Mouse (Mus musculus) CH12.LX (cell line): ENCODE data around the gene D630003M21Rik. TPM values are rescaled to one million over a fixed set of nuclear protein-coding genes. Genes with fewer than 3 reads are reported as not detected.

Experiments
- DNase-seq: peaks from one replicate; pipeline ENCODE4 v3.0.0-alpha.2; 2013; ENCODE audit errors: extremely low read depth
- H3K27ac ChIP-seq: 2 replicates; pipeline ENCODE4 v1.5.1; 2012; ENCODE audit warnings: low read depth, mild to moderate bottlenecking, control low read depth, moderate library complexity; ENCODE audit not compliant: insufficient read depth
- H3K27me3 ChIP-seq: replicated peaks from 2 replicates; pipeline ENCODE3; 2012; ENCODE audit warnings: inconsistent platforms
- H3K36me3 ChIP-seq, 2 experiments: replicated peaks in 1 of 2; 2 replicates each; pipeline versions ENCODE3 to v1.6.1; 2012; ENCODE audit warnings: inconsistent platforms in 1 of 2, low read length in 1 of 2, mild to moderate bottlenecking in 1 of 2, mixed read lengths in 1 of 2, moderate library complexity in 1 of 2; ENCODE audit not compliant: control insufficient read depth in 1 of 2, insufficient read depth in 1 of 2
- H3K4me1 ChIP-seq, 2 experiments: 2 replicates each; pipeline ENCODE4 v1.6.1; 2012; ENCODE audit warnings: inconsistent platforms in 1 of 2, moderate library complexity in 1 of 2; ENCODE audit not compliant: insufficient read depth in 2 of 2, control insufficient read depth in 1 of 2
- H3K4me2 ChIP-seq: 2 replicates; pipeline ENCODE4 v1.6.1; 2012; ENCODE audit warnings: low read depth, mild to moderate bottlenecking, control low read depth; ENCODE audit not compliant: poor library complexity, insufficient read depth, severe bottlenecking
- H3K4me3 ChIP-seq, 3 experiments: fragments of 150-350 bp in 1 of 3; sonication (generic) in 1 of 3; replicated peaks in 1 of 3; 2 replicates each; pipeline versions ENCODE3 to v1.5.1; 2011 to 2012; ENCODE audit warnings: low read depth in 2 of 3, low read length in 2 of 3, mild to moderate bottlenecking in 2 of 3, moderate library complexity in 2 of 3, control low read depth in 1 of 3, improper control_type of control experiment in 1 of 3, inconsistent platforms in 1 of 3, mixed read lengths in 1 of 3; ENCODE audit not compliant: poor library complexity in 1 of 3
- H3K79me2 ChIP-seq: replicated peaks from 2 replicates; pipeline ENCODE4 v1.6.1; 2012; ENCODE audit warnings: mild to moderate bottlenecking, moderate library complexity; ENCODE audit not compliant: control insufficient read depth, poor library complexity, insufficient read depth, severe bottlenecking; ENCODE audit errors: extremely low read depth
- H3K9ac ChIP-seq: 2 replicates; pipeline ENCODE4 v1.6.1; 2012; ENCODE audit warnings: low read depth, mild to moderate bottlenecking, control low read depth, moderate library complexity; ENCODE audit not compliant: insufficient read depth
- H3K9me3 ChIP-seq: replicated peaks from 2 replicates; pipeline ENCODE3; 2012; ENCODE audit warnings: low read length, inconsistent platforms, mixed read lengths
- BHLHE40 ChIP-seq: IDR thresholded peaks from 2 replicates; pipeline ENCODE4 v1.6.1; 2011; ENCODE audit warnings: mild to moderate bottlenecking, low read depth, low read length, improper control_type of control experiment
- CTCF ChIP-seq, 2 experiments: IDR thresholded peaks in 1 of 2; conservative IDR thresholded peaks in 1 of 2; 2 replicates each; pipeline ENCODE4 v1.5.1; 2011 to 2012; ENCODE audit warnings: low read depth in 2 of 2, low read length in 2 of 2, improper control_type of control experiment in 1 of 2, inconsistent platforms in 1 of 2, mild to moderate bottlenecking in 1 of 2, moderate library complexity in 1 of 2
- E2F4 ChIP-seq: IDR thresholded peaks from 2 replicates; pipeline ENCODE4 v1.6.1; 2011; ENCODE audit warnings: low read depth, low read length, improper control_type of control experiment; ENCODE audit not compliant: insufficient replicate concordance
- ETS1 ChIP-seq: conservative IDR thresholded peaks from 2 replicates; pipeline ENCODE4 v1.6.1; 2012; ENCODE audit warnings: low read depth, mild to moderate bottlenecking, inconsistent platforms, low read length, improper control_type of control experiment, moderate library complexity
- GABPA ChIP-seq: IDR thresholded peaks from 2 replicates; pipeline ENCODE4 v1.6.1; 2012; ENCODE audit warnings: low read depth, low read length, improper control_type of control experiment, inconsistent platforms; ENCODE audit not compliant: insufficient replicate concordance
- HCFC1 ChIP-seq: IDR thresholded peaks from 2 replicates; pipeline ENCODE4 v1.6.1; 2012; ENCODE audit warnings: low read depth, mild to moderate bottlenecking, inconsistent platforms, low read length, improper control_type of control experiment
- IRF4 ChIP-seq: IDR thresholded peaks from 2 replicates; pipeline ENCODE4 v1.6.1; 2014; ENCODE audit warnings: low read depth, mild to moderate bottlenecking, inconsistent platforms, low read length, improper control_type of control experiment
- JUND ChIP-seq: conservative IDR thresholded peaks from 2 replicates; pipeline ENCODE4 v1.6.1; 2011; ENCODE audit warnings: low read depth, low read length, improper control_type of control experiment
- MAFK ChIP-seq: IDR thresholded peaks from 2 replicates; pipeline ENCODE4 v1.6.1; 2011; ENCODE audit warnings: low read length, improper control_type of control experiment; ENCODE audit not compliant: insufficient replicate concordance
- MAZ ChIP-seq: IDR thresholded peaks from 2 replicates; pipeline ENCODE4 v1.6.1; 2012; ENCODE audit warnings: low read depth, mild to moderate bottlenecking, inconsistent platforms, low read length, improper control_type of control experiment, moderate library complexity
- MEF2A ChIP-seq: IDR thresholded peaks from 2 replicates; pipeline ENCODE4 v1.6.1; 2014; ENCODE audit warnings: low read depth, mild to moderate bottlenecking, inconsistent platforms, low read length, improper control_type of control experiment, borderline replicate concordance
- MXI1 ChIP-seq: IDR thresholded peaks from 2 replicates; pipeline ENCODE4 v1.6.1; 2011; ENCODE audit warnings: mild to moderate bottlenecking, low read depth, low read length, improper control_type of control experiment
- MYC ChIP-seq: IDR thresholded peaks from 2 replicates; pipeline ENCODE4 v1.6.1; 2011; ENCODE audit warnings: low read depth, mild to moderate bottlenecking, improper control_type of control experiment, low read length
- PAX5 ChIP-seq: IDR thresholded peaks from 2 replicates; pipeline ENCODE4 v1.6.1; 2012; ENCODE audit warnings: low read length, inconsistent platforms, mixed read lengths
- TBP ChIP-seq: conservative IDR thresholded peaks from 2 replicates; pipeline ENCODE4 v1.6.1; 2011; ENCODE audit warnings: low read depth, low read length, improper control_type of control experiment
- TCF12 ChIP-seq: IDR thresholded peaks from 2 replicates; pipeline ENCODE4 v1.6.1; 2014; ENCODE audit warnings: low read depth, mild to moderate bottlenecking, inconsistent platforms, low read length, improper control_type of control experiment
- UBTF ChIP-seq: IDR thresholded peaks from 2 replicates; pipeline ENCODE4 v1.6.1; 2012; ENCODE audit warnings: low read depth, mild to moderate bottlenecking, inconsistent platforms, low read length, improper control_type of control experiment, moderate library complexity
- USF1 ChIP-seq: IDR thresholded peaks from 2 replicates; pipeline ENCODE4 v1.6.1; 2014; ENCODE audit warnings: low read depth, mild to moderate bottlenecking, inconsistent platforms, low read length, improper control_type of control experiment
- ZC3H11A ChIP-seq: IDR thresholded peaks from 2 replicates; pipeline ENCODE4 v1.6.1; 2012; ENCODE audit warnings: low read depth, mild to moderate bottlenecking, inconsistent platforms, low read length, improper control_type of control experiment
- ZKSCAN1 ChIP-seq: IDR thresholded peaks from 2 replicates; pipeline ENCODE4 v1.6.1; 2012; ENCODE audit warnings: low read depth, inconsistent platforms, low read length, improper control_type of control experiment, borderline replicate concordance
- ZNF384 ChIP-seq: IDR thresholded peaks from 2 replicates; pipeline ENCODE4 v1.6.1; 2012; ENCODE audit warnings: low read depth, low read length, improper control_type of control experiment, inconsistent platforms
- dilution Hi-C: fragments of 300-500 bp; cut with MboI; formaldehyde crosslinking; loops from 2 replicates; pipeline ENCODE4 v1.14.3; 2020; ENCODE audit warnings: low sequenced_read_pairs; ENCODE audit not compliant: extremely low pct_unique_long_range_greater_than_20kb, extremely low pct_ligation_motif_present
- in situ Hi-C: fragments of 300-500 bp; cut with MboI; formaldehyde crosslinking; loops from 3 replicates; pipeline ENCODE4 v1.14.3; 2019; ENCODE audit warnings: low sequenced_read_pairs, low pct_ligation_motif_present, low pct_unique_long_range_greater_than_20kb, mixed read lengths
- polyA plus RNA-seq: library from polyadenylated mRNA; unstranded; fragments of >175 nt; gene quantifications from 2 replicates; pipeline ENCODE4 v1.2.1, GENCODE M21; 2012; ENCODE audit warnings: low read depth; ENCODE audit not compliant: insufficient read length
- total RNA-seq, 2 experiments: library from RNA; depleted of rRNA; stranded (reverse); fragments of 300-350 nt in 1 of 2; fragments of >200 nt in 1 of 2; gene quantifications; 2 replicates each; pipeline ENCODE4 v1.2.3; 2012 to 2014

Gene D630003M21Rik
- total and polyA plus RNA-seq, 3 experiments, result 0.23 to 1.4 (median 0.93) TPM

DNA sequence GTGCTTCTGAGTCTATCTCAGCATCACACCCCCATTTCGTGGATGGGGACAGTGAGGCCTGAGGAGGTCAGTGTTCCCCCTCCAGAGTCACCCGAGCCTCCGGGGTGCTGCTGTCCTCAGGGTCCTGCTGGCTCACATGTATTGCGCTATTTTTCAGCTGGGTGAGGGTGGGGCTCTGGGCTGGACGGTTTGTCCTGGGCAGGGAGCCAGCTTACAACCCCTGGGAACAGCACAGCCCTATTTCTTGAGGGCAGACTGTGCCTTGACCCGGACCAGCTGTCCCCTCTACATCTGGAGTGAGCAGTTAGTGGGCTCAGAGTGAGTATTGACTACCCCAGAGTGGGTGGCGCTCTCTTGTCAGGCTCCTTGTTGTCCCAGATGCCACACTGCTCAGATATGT is 37.9 kb downstream of the D630003M21Rik start:
- no peak overlapping the region for H3K4me2 ChIP-seq
- TF ChIP-seq MAZ (no peak), TCF12 (no peak), GABPA (no peak), BHLHE40 (no peak), USF1 (no peak), MXI1 (no peak), ZC3H11A (no peak), HCFC1 (no peak)
- no peaks in the 10 kb centered on the region for H3K4me1 ChIP-seq
- no peak overlapping the region for H3K4me3 ChIP-seq
- peaks cover 44% of the 10 kb centered on the region for H3K27me3 ChIP-seq
- no peak for DNase-seq
- H3K9ac ChIP-seq, result no peak overlapping the region
- H3K36me3 ChIP-seq, result no peaks in the 10 kb centered on the region
- H3K79me2 ChIP-seq, result no peaks in the 10 kb centered on the region
- dilution Hi-C loops (no loop called here), in situ Hi-C loops (loop anchor here (10.0 kb wide), 1 partner anchor 576 kb away; no protein-coding TSS in a partner anchor)
- no peaks in the 10 kb centered on the region for H3K9me3 ChIP-seq
- no peak overlapping the region for H3K27ac ChIP-seq

DNA sequence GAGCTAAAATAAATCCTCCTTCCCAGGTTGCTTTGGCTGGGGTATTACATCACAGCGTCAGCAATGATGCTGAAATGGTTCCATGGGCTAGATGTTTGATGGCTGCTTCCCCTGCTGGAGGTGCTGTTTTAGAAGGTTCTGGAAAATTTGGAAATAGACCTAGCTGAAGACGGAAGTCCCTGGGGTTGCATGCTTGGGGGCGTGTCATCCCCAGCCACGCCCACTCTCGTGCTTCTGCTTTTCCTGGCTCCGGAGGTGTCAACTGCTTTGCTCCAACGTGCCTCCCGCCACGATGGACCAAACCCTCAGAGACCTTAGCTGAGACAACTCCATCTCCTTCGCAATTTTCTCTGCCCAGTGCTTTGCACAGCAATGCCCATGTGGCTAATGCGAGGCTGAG is 39.6 kb downstream of the D630003M21Rik start:
- in situ Hi-C loops (no loop called here), dilution Hi-C loops (no loop called here)
- H3K4me3 ChIP-seq, result no peak overlapping the region
- H3K9me3 ChIP-seq, result no peaks in the 10 kb centered on the region
- H3K4me2 ChIP-seq, result no peak overlapping the region
- no peak overlapping the region for H3K27ac ChIP-seq
- no peaks in the 10 kb centered on the region for H3K4me1 ChIP-seq
- peaks cover 44% of the 10 kb centered on the region for H3K27me3 ChIP-seq
- DNase-seq, result no peak
- no peaks in the 10 kb centered on the region for H3K79me2 ChIP-seq
- H3K36me3 ChIP-seq, result no peaks in the 10 kb centered on the region
- no peak for TF ChIP-seq E2F4
- TF ChIP-seq UBTF, result no peak
- no peak for TF ChIP-seq MEF2A
- no peak for TF ChIP-seq MYC
- no peak overlapping the region for H3K9ac ChIP-seq

DNA sequence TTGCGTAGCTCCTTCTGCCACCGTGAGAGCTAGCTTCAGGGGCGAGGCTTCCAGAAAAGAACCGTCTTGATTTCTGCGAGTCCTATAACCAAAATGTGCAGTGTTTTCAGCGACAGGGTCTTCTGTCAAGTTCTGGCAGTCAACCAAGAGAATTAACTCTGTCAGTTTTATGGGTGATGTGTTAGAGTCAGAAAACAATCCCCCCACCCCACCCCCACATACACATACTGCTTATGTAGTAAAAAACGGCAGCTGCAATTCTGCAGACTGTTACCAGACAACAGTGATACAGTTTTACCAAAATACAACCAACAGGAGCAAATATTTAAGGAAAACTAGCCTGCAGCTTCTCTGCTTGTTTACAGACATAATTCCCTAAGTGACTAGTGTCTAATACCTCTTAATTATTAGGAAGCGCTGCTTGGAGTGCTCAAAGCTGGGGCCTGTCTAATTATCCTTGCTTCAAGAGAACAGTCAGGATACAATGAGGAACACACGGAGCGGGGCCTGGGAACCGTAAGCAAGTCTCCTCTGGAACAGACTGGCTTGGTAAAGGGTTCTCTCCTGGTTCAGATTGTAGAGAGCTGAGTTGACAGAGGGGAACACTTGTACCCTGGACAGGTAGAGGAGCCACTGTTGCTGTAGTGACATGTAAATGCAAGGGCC is 42.7 kb downstream of the D630003M21Rik start:
- Histone ChIP-seq H3K4me1 (peaks cover 0 to 10% of the 10 kb centered on the region in 2 experiments; a peak in 2 of 4 replicates), H3K9me3 (no peaks in the 10 kb centered on the region), H3K27me3 (peaks cover 27% of the 10 kb centered on the region), H3K4me2 (no peak overlapping the region), H3K9ac (no peak overlapping the region), H3K79me2 (no peaks in the 10 kb centered on the region), H3K4me3 (no peak overlapping the region), H3K36me3 (no peaks in the 10 kb centered on the region), H3K27ac (no peak overlapping the region)
- no peak for DNase-seq
- TF ChIP-seq TBP (no peak), PAX5 (no peak), IRF4 (no peak), MAFK (no peak), CTCF (conservative IDR thresholded peaks at IDR 0.05 in 1 of 2, IDR thresholded peaks at IDR 0.05 in 1 of 2; ENCODE audit: low read depth in 2 of 2, low read length in 2 of 2) (no peak), TCF12 (no peak), GABPA (no peak), JUND (no peak), ZNF384 (no peak), ETS1 (no peak), ZKSCAN1 (no peak), USF1 (no peak)
- in situ Hi-C loops, result no loop called here
- dilution Hi-C loops, result no loop called here
